In the genomic region with DNA sequence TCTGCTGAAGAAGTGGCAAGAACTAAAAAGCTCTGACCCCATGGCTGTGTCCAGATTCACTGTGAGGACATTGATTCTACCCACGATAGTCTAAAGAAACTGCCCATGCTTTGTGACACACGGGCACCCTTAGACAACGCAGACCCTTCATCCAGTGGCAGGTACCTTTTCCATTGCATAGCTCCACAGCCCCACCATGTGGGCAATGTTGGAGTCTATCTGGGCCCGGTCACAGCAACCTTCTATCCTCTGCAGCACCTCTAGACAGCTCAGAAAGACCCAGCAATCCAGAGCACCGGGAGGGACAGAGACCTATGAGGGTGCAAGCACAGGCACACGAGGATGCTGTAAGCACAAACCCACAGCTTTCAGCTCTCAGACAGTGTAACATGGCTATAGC, we compare ENCODE assay signal across 8 mouse cellular contexts. TPM values are rescaled to one million over a fixed set of nuclear protein-coding genes. Genes with fewer than 3 reads are reported as not detected.
A peak's percentile ranks its signal among the peaks of the same experiment; 100 is the strongest.
DNase-seq lines count a peak whose midpoint lies in the region; ATAC-seq and TF ChIP-seq lines count a peak whose summit lies in the region.
"Had no signal": no experiment of that assay in that cellular context is flagged by ENCODE, and none has a peak within 500 bp of the region (broad histone marks: within the 10 kb centered on the region; RNA-seq: fewer than 3 reads in every experiment).

No protein-coding gene starts in this region.

- H3K9ac ChIP-seq in kidney, embryonic 16.5 days (replicated peaks; ENCODE audit: low read length): no peak overlapping the region
- H3K9ac ChIP-seq: stomach, embryonic 15.5 days had no signal

- WGBS in kidney, embryonic 16.5 days: 68% methylated on average over 6 of the region's 6 CpGs
- WGBS in limb, embryonic 10.5 days: 77% methylated on average over 6 of the region's 6 CpGs

- H3K27me3 ChIP-seq in kidney, embryonic 16.5 days (ENCODE audit: insufficient read depth, low read length): no peaks in the 10 kb centered on the region
- no peaks in the 10 kb centered on the region for H3K27me3 ChIP-seq in E14TG2a.4 (ENCODE audit: insufficient read depth, low read length)
- H3K27me3 ChIP-seq in limb, embryonic 10.5 days (ENCODE audit: low read depth, poor library complexity, severe bottlenecking): no peaks in the 10 kb centered on the region
- H3K27me3 ChIP-seq: stomach, embryonic 15.5 days had no signal

- no peaks in the 10 kb centered on the region for H3K4me1 ChIP-seq in kidney, embryonic 16.5 days (ENCODE audit: insufficient read depth, low read length)
- H3K4me1 ChIP-seq in E14TG2a.4 (replicated peaks; ENCODE audit: low read depth, low read length): 0 out of 2 replicates have a peak, but pooled peaks cover 2% of the 10 kb centered on the region
- no peaks in the 10 kb centered on the region for H3K4me1 ChIP-seq in limb, embryonic 10.5 days
- H3K4me1 ChIP-seq: stomach, embryonic 15.5 days had no signal

- no peak overlapping the region for H3K4me3 ChIP-seq in kidney, embryonic 16.5 days (ENCODE audit: low read length)
- no peak overlapping the region for H3K4me3 ChIP-seq in E14TG2a.4 (replicated peaks; ENCODE audit: low read length)
- H3K4me3 ChIP-seq in limb, embryonic 10.5 days: no peak overlapping the region
- H3K4me3 ChIP-seq: stomach, embryonic 15.5 days had no signal

- ATAC-seq in kidney, embryonic 16.5 days (ENCODE audit: low FRiP score, low TSS enrichment): no peak

- no peak overlapping the region for H3K27ac ChIP-seq in kidney, embryonic 16.5 days (ENCODE audit: low read length)
- H3K27ac ChIP-seq in limb, embryonic 10.5 days: no peak overlapping the region
- H3K27ac ChIP-seq: stomach, embryonic 15.5 days had no signal

- no peak overlapping the region for H3K4me2 ChIP-seq in kidney, embryonic 16.5 days (replicated peaks; ENCODE audit: low read depth, low read length)
- H3K4me2 ChIP-seq: stomach, embryonic 15.5 days had no signal

- H3K9me3 ChIP-seq in kidney, embryonic 16.5 days (ENCODE audit: low read length): no peaks in the 10 kb centered on the region
- H3K9me3 ChIP-seq in E14TG2a.4 (ENCODE audit: low read length): no peaks in the 10 kb centered on the region
- no peaks in the 10 kb centered on the region for H3K9me3 ChIP-seq in limb, embryonic 10.5 days (replicated peaks)
- H3K9me3 ChIP-seq: stomach, embryonic 15.5 days had no signal

- H3K36me3 ChIP-seq in kidney, embryonic 16.5 days (ENCODE audit: insufficient read depth, low read length): peaks cover 63% of the 10 kb centered on the region
- peaks cover 88% of the 10 kb centered on the region for H3K36me3 ChIP-seq in E14TG2a.4 (ENCODE audit: insufficient read depth, low read length)
- H3K36me3 ChIP-seq in limb, embryonic 10.5 days: peaks cover 99% of the 10 kb centered on the region

- peak; percentile 54 for TF ChIP-seq CTCF in E14TG2a.4 (conservative IDR thresholded peaks at IDR 0.05; ENCODE audit: low read length)

- DNase-seq in kidney, adult 18-20 months: peak; percentile 17
- peak; percentile 18 for DNase-seq in 416B (ENCODE audit: low read depth)
- peak; percentile 31 for DNase-seq in limb, embryonic 10.5 days (ENCODE audit: low spot score)
- no peak for DNase-seq in urinary bladder, postnatal 4 days (ENCODE audit: low spot score in 2 of 2)
- DNase-seq in lung, postnatal 25 days (ENCODE audit: low spot score): no peak

RNA-seq across cellular contexts. Expression of a gene that starts 26.4 kb away (rescaled TPM):
- 24.5 and 25.5 TPM in 2 replicates for polyA plus RNA-seq in kidney, embryonic 16.5 days (2015; fragmentation: Nextera tagmentation; extraction: Ambion mirVana)
- polyA plus RNA-seq in limb, embryonic 10.5 days (2016; fragmentation: Nextera tagmentation; extraction: Ambion mirVana): 35.0 and 38.6 TPM in 2 replicates

RNA-seq across cellular contexts. Expression of a gene that starts 33.1 kb away (rescaled TPM):
- polyA plus RNA-seq in kidney, embryonic 16.5 days (2015; fragmentation: Nextera tagmentation; extraction: Ambion mirVana): 5.3 and 8.3 TPM in 2 replicates
- 10.3 and 13.1 TPM in 2 replicates for polyA plus RNA-seq in limb, embryonic 10.5 days (2016; fragmentation: Nextera tagmentation; extraction: Ambion mirVana)

RNA-seq across cellular contexts. Expression of a gene that starts 41.7 kb away (rescaled TPM):
- polyA plus RNA-seq in kidney, embryonic 16.5 days (2015; fragmentation: Nextera tagmentation; extraction: Ambion mirVana): 50.7 and 54.7 TPM in 2 replicates
- polyA plus RNA-seq in limb, embryonic 10.5 days (2016; fragmentation: Nextera tagmentation; extraction: Ambion mirVana): 19.9 and 20.3 TPM in 2 replicates

Comparison
In these comparisons a context has a peak if more than half of its experiments do, and no peak if none do; other contexts are left out.
1. DNase-seq: peak in kidney, adult 18-20 months (single experiment), 416B (single experiment) and limb, embryonic 10.5 days (single experiment); none in urinary bladder, postnatal 4 days (0 of 2) and lung, postnatal 25 days (single experiment).